Mouse (Mus musculus) adipocyte (in vitro differentiated cells): ENCODE measurements around the gene 2310007B03Rik.
"Not testable (repeated sequence)": the region's sequence is repeated elsewhere in the genome, so short reads cannot be mapped to it uniquely, and the experiment has no call there.

Experiments
- DNase-seq: peaks from one replicate; pipeline ENCODE4 v3.0.0-alpha.2; 2016; ENCODE audit warnings: low spot score

2310007B03Rik gene

GRCm38 (mm10) chr1:93160501-93161133 lies at the start of gene 2310007B03Rik:
Gene 2310007B03Rik, minus strand, starts transcription at chr1:93160948.
- no peak for DNase-seq

- DNase-seq, result peak; percentile 95
Measured at GRCm38 (mm10) chr1:93210213-93210641, 49.5 kb upstream of the 2310007B03Rik start.

- DNase-seq, result peak; percentile 22
Measured at GRCm38 (mm10) chr1:93207536-93208064, 46.9 kb upstream of the 2310007B03Rik start.

GRCm38 (mm10) chr1:93206277-93206970 lies 45.7 kb upstream of the 2310007B03Rik start:
- DNase-seq, result no peak

GRCm38 (mm10) chr1:93197916-93198315 lies 37.2 kb upstream of the 2310007B03Rik start:
- DNase-seq, result no peak

GRCm38 (mm10) chr1:93197454-93197853 lies 36.7 kb upstream of the 2310007B03Rik start:
- not testable (repeated sequence) for DNase-seq

GRCm38 (mm10) chr1:93194961-93195360 lies 34.2 kb upstream of the 2310007B03Rik start:
- DNase-seq, result no peak

GRCm38 (mm10) chr1:93190726-93191305 lies 30.1 kb upstream of the 2310007B03Rik start:
- DNase-seq, result no peak

GRCm38 (mm10) chr1:93184071-93184828 lies 23.5 kb upstream of the 2310007B03Rik start:
- DNase-seq, result peak; percentile 72

GRCm38 (mm10) chr1:93182281-93182680 lies 21.5 kb upstream of the 2310007B03Rik start:
- no peak for DNase-seq

- peak; percentile 24 for DNase-seq
Measured at GRCm38 (mm10) chr1:93176525-93177332, 16.0 kb upstream of the 2310007B03Rik start.

- no peak for DNase-seq
Measured at GRCm38 (mm10) chr1:93175849-93176248, 15.1 kb upstream of the 2310007B03Rik start.

GRCm38 (mm10) chr1:93174399-93174798 lies 13.7 kb upstream of the 2310007B03Rik start:
- DNase-seq, result peak; percentile 92

GRCm38 (mm10) chr1:93173665-93174064 lies 12.9 kb upstream of the 2310007B03Rik start:
- no peak for DNase-seq

GRCm38 (mm10) chr1:93168295-93168775 lies 7.6 kb upstream of the 2310007B03Rik start, which contains the start of gene Crocc2:
Gene Crocc2, plus strand, starts transcription at chr1:93168725.
- DNase-seq, result no peak

GRCm38 (mm10) chr1:93166346-93167079 lies 5.8 kb upstream of the 2310007B03Rik start:
- DNase-seq, result no peak

- no peak for DNase-seq
Measured at GRCm38 (mm10) chr1:93165447-93165846, 4.7 kb upstream of the 2310007B03Rik start.

- no peak for DNase-seq
Measured at GRCm38 (mm10) chr1:93162588-93162987, 1.8 kb upstream of the 2310007B03Rik start.

- DNase-seq, result no peak
Measured at GRCm38 (mm10) chr1:93161921-93162320, 1.2 kb upstream of the 2310007B03Rik start.

- no peak for DNase-seq
Measured at GRCm38 (mm10) chr1:93161350-93161749, 602 bp upstream of the 2310007B03Rik start.
